Mouse (Mus musculus): Measurements from ENCODE around the gene Papola. TPM values are rescaled to one million over a fixed set of nuclear protein-coding genes. Genes with fewer than 3 reads are reported as not detected.

Gene Papola
- polyA plus RNA-seq (2017; shearing (Covaris generic)), result 100 to 1,000 TPM; 240 to 244 TPM

DNA sequence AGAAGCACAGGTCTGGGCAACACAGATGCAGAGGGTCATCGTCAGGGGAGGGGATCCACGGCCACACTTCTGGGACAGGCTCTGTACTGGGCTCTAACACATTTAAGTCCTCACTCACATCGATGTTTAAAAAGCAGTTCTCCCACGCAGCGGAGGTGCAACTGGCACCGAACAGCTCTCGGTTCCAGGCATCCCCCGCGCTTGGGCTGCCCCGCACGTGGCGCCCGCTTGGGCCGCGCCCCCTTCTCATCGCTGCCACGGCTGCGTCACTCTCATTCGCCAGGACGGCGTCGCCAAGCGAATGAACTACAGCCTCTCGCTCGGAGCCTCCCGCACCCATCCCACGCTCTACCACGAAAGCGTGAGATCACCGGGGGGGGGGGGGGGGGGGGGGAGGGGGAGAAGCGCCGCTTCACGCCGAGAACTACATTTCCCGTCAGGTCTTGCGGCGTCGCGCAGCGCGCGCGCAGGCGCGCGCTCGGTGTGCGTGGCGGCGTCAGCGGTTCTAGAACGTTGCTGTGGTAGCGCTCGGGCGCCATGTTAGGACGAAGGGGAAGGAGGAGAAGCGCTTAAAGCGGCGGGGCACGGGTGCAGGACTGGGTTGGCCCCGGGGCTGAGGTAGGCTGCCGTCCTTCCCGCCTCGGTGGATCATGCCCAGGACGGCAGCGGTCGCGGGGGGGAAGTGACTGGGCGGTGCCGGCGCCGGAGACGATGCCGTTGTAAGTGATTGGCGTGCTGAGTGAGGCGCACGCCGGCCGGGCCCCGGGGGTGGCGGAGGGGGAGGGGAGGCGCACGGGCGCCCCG is at the start of gene Papola:
Gene Papola (plus strand): TSS at position 499 of the 804 bp plus-strand sequence.

Other genes with a start within 250 kb of the Papola start
- gene Bdkrb2, start 221.5 kb upstream of the Papola start, polyA plus RNA-seq (2017; shearing (Covaris generic)), result not detected
- gene Bdkrb1, start 181.6 kb upstream of the Papola start, polyA plus RNA-seq (2017; shearing (Covaris generic)), result 1 to 10 TPM in 1 of 2 experiments, under 1 TPM in 1; 0.99 to 2.2 TPM
- 10 to 100 TPM; 41.4 to 42.8 TPM for gene Gskip, start 99.9 kb upstream of the Papola start, polyA plus RNA-seq (2017; shearing (Covaris generic))
- gene Atg2b, start 99.5 kb upstream of the Papola start, polyA plus RNA-seq (2017; shearing (Covaris generic)), result 10 to 100 TPM; 17.8 to 18.9 TPM
- gene Ak7, start 78.7 kb upstream of the Papola start, polyA plus RNA-seq (2017; shearing (Covaris generic)), result under 1 TPM; 0.46 to 0.87 TPM
- gene Vrk1, start 225.5 kb downstream of the Papola start, polyA plus RNA-seq (2017; shearing (Covaris generic)), result 100 to 1,000 TPM; 108 to 114 TPM